Mouse (Mus musculus) liver, embryonic 15.5 days (tissue): ENCODE data around the gene G430095P16Rik. TPM values are rescaled to one million over a fixed set of nuclear protein-coding genes. Genes with fewer than 3 reads are reported as not detected.

Source experiments
- ATAC-seq: fragments of 200-750 bp; cut with Nextera tagmentation; 2 replicates; pipeline ENCODE4 v1.8.0; 2017; ENCODE audit warnings: moderate number of reproducible peaks, mild to moderate bottlenecking, moderate library complexity; ENCODE audit not compliant: insufficient read depth
- H3K27ac ChIP-seq: fragments of 300-500 bp; sonication (generic); replicated peaks from 2 replicates; pipeline ENCODE4 v1.5.1; 2015; ENCODE audit warnings: mild to moderate bottlenecking, inconsistent platforms
- H3K27me3 ChIP-seq: fragments of 300-500 bp; sonication (generic); 2 replicates; pipeline ENCODE4 v1.6.1; 2015; ENCODE audit warnings: mild to moderate bottlenecking, inconsistent platforms
- H3K36me3 ChIP-seq: fragments of 300-500 bp; sonication (generic); replicated peaks from 2 replicates; pipeline ENCODE4 v1.6.1; 2015; ENCODE audit warnings: moderate library complexity, mild to moderate bottlenecking, inconsistent platforms
- H3K4me1 ChIP-seq: fragments of 300-500 bp; sonication (generic); replicated peaks from 2 replicates; pipeline ENCODE4 v1.6.1; 2015; ENCODE audit warnings: inconsistent platforms
- H3K4me2 ChIP-seq: fragments of 300-500 bp; sonication (generic); 2 replicates; pipeline ENCODE4 v1.6.1; 2015; ENCODE audit warnings: moderate library complexity, mild to moderate bottlenecking, inconsistent platforms
- H3K4me3 ChIP-seq: fragments of 300-500 bp; sonication (generic); replicated peaks from 2 replicates; pipeline ENCODE4 v1.5.1; 2015; ENCODE audit warnings: mild to moderate bottlenecking, inconsistent platforms
- H3K9ac ChIP-seq: fragments of 300-500 bp; sonication (generic); 2 replicates; pipeline ENCODE4 v1.6.1; 2015; ENCODE audit warnings: moderate library complexity, mild to moderate bottlenecking, inconsistent platforms
- H3K9me3 ChIP-seq: fragments of 300-500 bp; sonication (generic); replicated peaks from 2 replicates; pipeline ENCODE4 v1.6.1; 2016; ENCODE audit warnings: inconsistent platforms
- WGBS: fragments of 180-500 bp; shearing (Covaris S2); methylation state at CpG from one replicate; pipeline ENCODE4 v1.1.7; 2015; ENCODE audit warnings: mixed read lengths; ENCODE audit not compliant: insufficient replicate concordance; 5-methylcytosine and 5-hydroxymethylcytosine counted together
- polyA plus RNA-seq: library from polyadenylated mRNA; unstranded; fragments of >200 nt; fragmentation: Nextera tagmentation; extraction: Ambion mirVana; gene quantifications from 2 replicates; pipeline ENCODE4 v1.2.1, GENCODE M21; 2015

The G430095P16Rik gene
- polyA plus RNA-seq, 1 experiment from 2014 or later = 8.1 TPM

DNA sequence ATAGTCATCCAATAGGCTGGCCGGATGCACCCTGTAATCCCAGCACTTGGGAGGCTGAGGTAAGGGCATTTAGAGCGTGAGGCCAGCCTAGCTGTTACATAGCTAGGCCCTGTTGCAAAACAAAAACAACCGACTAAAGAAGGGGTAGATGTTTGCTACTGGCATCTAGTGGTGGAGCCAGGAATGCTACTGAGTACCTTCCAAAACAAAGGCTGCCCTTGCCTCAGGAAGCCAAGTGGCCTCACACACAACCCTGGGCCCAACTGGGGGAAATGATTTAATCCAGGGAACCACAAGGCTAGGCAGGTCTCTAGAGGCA, 3.1 kb downstream of the G430095P16Rik start:
- no peaks in the 10 kb centered on the region for H3K9me3 ChIP-seq
- H3K27ac ChIP-seq = peak overlapping the region; percentile 98
- H3K4me1 ChIP-seq = peaks cover 100% of the 10 kb centered on the region
- 16% methylated on average over 3 of the region's 3 CpGs for WGBS
- peak overlapping the region; percentile 62; the same call in 1 of the 2 replicates for H3K9ac ChIP-seq
- peaks cover 17% of the 10 kb centered on the region for H3K36me3 ChIP-seq
- ATAC-seq = no peak
- no peaks in the 10 kb centered on the region for H3K27me3 ChIP-seq
- peak overlapping the region; percentile 61 for H3K4me3 ChIP-seq
- peak overlapping the region; percentile 90 for H3K4me2 ChIP-seq

DNA sequence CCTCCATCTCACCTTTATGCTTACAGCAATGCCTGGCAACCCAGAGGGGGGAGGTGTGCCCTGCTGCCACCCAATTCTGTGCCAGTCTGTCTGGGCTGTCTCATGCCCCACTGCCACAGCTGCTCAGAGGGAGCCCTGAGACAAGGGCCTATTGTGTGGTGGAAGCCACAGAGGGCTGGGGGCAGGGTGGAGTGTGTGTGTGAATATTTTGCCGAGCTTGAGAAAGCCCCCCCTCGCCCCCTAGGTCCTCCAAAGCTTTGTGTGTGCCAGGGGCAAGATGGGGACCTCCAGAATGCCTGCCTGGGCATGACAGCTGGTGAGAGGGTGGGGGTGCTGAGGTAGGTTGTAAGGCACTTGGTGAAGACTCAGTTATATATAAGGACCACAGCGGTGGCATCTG, 5.7 kb downstream of the G430095P16Rik start:
- WGBS = 74% methylated on average over 3 of the region's 3 CpGs
- Histone ChIP-seq H3K4me1 (peaks cover 100% of the 10 kb centered on the region), H3K9ac (peak overlapping the region; percentile 15; the same call in 1 of the 2 replicates), H3K9me3 (no peaks in the 10 kb centered on the region), H3K36me3 (peaks cover 17% of the 10 kb centered on the region), H3K4me3 (no peak overlapping the region), H3K4me2 (0 out of 2 replicates have a peak overlapping the region, but pooled peaks have one; percentile 6), H3K27ac (peak overlapping the region; percentile 98), H3K27me3 (no peaks in the 10 kb centered on the region; the same call in 1 of the 2 replicates)
- no peak for ATAC-seq

DNA sequence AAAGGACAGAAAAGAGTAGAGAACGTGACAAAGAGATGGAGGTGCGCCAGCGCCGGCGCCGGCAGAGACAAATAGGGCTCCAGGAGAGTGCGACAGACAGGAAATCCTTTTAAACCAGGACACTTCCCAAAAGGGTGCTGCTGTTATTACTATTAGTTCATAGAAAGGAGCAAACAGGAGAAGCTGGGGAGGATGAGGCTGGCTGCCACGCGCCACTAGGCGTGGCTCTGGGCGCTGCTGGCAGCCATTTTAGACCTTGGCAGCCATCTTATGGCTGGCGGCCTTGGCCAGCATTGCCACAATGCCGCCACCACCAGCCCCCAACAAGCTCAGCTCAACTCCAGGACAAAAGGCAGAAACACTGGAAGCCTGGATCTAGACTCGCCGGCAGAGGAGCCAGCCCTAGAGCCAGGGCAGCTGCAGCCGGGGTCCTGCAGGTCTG, 7.1 kb downstream of the G430095P16Rik start:
- 80% methylated on average over 16 of the region's 16 CpGs for WGBS
- Histone ChIP-seq H3K9me3 (no peaks in the 10 kb centered on the region), H3K4me2 (peak overlapping the region; percentile 79), H3K27ac (peak overlapping the region; percentile 98), H3K27me3 (peaks cover 10% of the 10 kb centered on the region), H3K36me3 (peaks cover 17% of the 10 kb centered on the region), H3K4me3 (peak overlapping the region; percentile 46; the same call in 1 of the 2 replicates), H3K9ac (peak overlapping the region; percentile 66), H3K4me1 (peaks cover 99% of the 10 kb centered on the region)
- no peak for ATAC-seq

DNA sequence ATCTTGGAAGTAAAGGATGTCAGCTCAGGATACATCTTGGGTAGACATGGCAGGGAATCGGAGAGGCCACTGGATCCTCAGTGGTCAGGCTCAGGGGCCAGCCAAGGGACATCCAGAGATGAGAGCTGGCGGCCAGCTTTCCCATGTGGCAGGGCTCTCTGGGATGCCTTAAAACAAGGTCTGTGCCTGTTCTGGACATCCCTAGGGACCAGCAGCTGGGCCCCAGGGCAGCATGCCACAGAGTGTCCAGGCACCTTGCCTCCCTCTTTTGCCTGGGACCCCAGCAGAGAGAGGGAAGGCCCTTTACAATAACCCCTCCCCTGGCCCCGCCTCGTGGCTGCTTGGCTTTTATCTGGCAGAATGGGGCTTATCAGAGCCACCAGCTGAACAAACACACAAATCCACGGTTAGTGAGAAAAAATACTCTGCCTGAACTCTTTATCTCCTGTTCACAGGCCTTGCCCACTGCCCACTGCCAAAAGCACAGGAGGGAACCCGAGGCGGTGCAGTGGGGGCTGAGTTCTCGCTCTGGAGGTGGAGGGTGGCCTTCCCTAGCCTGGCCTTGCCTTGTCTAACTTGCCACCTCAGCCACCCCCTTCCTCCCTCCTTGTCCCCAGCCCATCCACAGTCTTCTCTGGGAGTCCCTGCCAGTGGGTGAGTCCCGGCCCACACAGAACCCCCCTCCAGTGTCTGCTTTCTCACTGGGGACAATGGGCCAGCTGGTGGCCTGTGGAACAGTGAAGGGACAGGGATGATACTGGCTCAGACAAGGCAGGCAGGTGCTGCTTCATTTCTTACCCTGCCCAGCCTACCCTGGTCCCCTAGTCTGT, 7.9 kb downstream of the G430095P16Rik start:
- ATAC-seq = peak; percentile 92
- WGBS = 16% methylated on average over 9 of the region's 9 CpGs
- Histone ChIP-seq H3K4me3 (peak overlapping the region; percentile 46), H3K27ac (peak overlapping the region; percentile 98), H3K4me2 (peak overlapping the region; percentile 79), H3K4me1 (peaks cover 96% of the 10 kb centered on the region), H3K27me3 (peaks cover 11% of the 10 kb centered on the region), H3K36me3 (peaks cover 17% of the 10 kb centered on the region), H3K9me3 (no peaks in the 10 kb centered on the region), H3K9ac (peak overlapping the region; percentile 66)

DNA sequence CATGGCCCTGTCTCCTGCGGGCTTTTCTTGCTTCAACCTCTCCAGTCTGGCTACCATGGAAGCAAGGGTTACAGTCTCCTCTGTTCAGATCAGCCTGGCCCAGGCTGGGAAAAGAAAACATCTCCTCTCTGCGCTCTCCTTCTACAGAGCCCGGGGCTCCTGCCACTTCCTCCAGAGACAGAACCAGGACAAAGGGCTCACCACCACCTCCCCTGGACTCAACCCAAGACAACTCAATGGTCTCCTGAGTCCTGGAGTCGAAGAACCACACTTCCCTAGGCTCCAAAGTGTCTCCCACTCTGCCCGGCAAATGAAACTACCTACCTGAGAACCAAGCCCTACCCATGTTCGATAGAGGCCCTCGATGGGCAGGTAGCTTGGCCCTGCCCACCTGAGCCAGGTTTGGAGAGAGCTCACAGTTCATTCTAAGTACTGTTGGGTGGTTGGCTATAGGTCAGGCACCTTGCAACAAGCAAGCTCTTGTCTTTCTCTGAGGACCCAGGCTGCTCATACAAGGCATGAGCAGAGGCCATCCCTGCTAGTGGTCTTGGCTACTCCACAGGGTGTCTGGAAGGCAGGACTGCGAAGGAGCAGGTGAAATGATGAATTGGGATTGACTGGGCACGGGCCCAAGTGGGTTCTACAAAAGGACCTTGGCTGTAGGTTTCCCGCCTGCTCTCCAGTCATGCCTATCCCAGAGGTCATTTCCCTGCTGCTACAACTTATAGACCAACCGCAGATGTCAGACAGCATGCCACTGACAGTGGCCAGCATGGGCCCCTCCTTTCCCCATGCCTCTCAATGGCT, 8.8 kb downstream of the G430095P16Rik start:
- Histone ChIP-seq H3K27ac (peak overlapping the region; percentile 98), H3K4me2 (peak overlapping the region; percentile 79), H3K4me1 (peaks cover 93% of the 10 kb centered on the region), H3K36me3 (peaks cover 11% of the 10 kb centered on the region), H3K9me3 (no peaks in the 10 kb centered on the region), H3K9ac (peak overlapping the region; percentile 66), H3K4me3 (peak overlapping the region; percentile 46), H3K27me3 (peaks cover 19% of the 10 kb centered on the region)
- no peak for ATAC-seq
- 44% methylated on average over 11 of the region's 11 CpGs for WGBS

DNA sequence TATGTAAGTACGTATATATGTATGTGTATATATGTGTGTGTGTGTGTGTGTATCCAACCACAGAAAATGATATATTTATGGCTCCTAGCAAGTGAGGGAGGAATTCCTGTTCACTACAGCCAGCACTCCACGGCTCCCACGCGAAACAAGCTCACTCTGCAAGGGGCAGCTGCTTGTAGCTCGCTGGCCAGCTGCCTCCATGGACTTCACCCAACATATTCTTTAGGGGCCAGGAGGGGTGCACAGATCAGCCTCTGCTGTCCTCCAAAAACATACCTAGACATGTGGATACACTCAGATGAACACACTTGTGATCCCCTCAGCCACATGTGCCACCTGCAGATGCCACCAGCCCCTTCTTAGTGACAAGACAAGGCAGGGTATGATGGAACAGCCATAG, 9.7 kb downstream of the G430095P16Rik start:
- ATAC-seq = no peak
- 0 out of 2 replicates have a peak overlapping the region, but pooled peaks have one; percentile 66 for H3K9ac ChIP-seq
- H3K4me1 ChIP-seq = peaks cover 89% of the 10 kb centered on the region
- H3K4me2 ChIP-seq = no peak overlapping the region
- no peak overlapping the region for H3K4me3 ChIP-seq
- H3K36me3 ChIP-seq = peaks cover 1% of the 10 kb centered on the region; the same call in 1 of the 2 replicates
- H3K27me3 ChIP-seq = peaks cover 23% of the 10 kb centered on the region
- 72% methylated on average over 5 of the region's 5 CpGs for WGBS
- peak overlapping the region; percentile 98 for H3K27ac ChIP-seq
- H3K9me3 ChIP-seq = no peaks in the 10 kb centered on the region

DNA sequence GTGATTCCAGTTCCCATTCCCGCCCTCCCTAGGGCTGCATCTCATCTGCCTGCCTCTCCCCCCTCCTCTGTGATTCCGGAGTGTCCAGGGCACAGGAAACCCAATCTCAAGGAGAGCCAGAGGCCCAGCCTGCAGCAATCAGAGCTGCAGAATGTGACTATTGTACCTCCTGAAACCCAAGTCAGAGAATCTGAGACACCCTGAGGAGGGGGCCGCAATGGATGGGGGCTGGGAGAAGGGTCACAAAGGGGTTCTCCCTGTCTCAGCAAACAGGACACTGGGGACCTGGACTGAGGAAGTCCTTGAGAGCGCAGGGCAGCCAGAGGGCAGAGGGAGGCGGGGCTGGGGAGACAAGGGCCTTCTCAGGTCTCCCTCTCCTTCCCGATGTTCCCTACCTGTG, 10.2 kb downstream of the G430095P16Rik start:
- Histone ChIP-seq H3K36me3 (no peaks in the 10 kb centered on the region), H3K27ac (peak overlapping the region; percentile 98), H3K9ac (no peak overlapping the region), H3K4me3 (no peak overlapping the region), H3K27me3 (peaks cover 23% of the 10 kb centered on the region), H3K4me2 (no peak overlapping the region), H3K9me3 (no peaks in the 10 kb centered on the region), H3K4me1 (peaks cover 89% of the 10 kb centered on the region)
- 68% methylated on average over 6 of the region's 6 CpGs for WGBS
- ATAC-seq = no peak

DNA sequence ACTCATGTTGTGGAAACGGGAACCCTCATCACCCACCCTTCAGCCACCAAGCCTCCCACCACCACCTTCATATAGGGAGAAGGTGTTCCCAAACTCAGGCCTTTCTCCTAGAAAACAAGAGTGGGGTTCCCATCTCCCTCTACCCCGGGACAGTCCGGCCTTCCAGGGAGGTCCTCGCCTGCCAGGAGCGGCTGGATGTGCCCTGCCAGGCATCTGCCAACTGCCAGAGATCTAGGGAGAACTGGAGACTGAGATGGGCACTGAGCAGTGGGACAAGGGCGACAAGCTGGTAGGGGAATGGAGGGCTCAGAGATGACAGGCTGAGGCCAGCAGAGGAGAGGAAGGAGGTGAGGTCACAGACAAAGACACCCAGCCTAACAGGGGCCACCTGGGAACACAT, 11.2 kb downstream of the G430095P16Rik start:
- peaks cover 31% of the 10 kb centered on the region for H3K27me3 ChIP-seq
- peak overlapping the region; percentile 34 for H3K27ac ChIP-seq
- ATAC-seq = no peak
- H3K36me3 ChIP-seq = no peaks in the 10 kb centered on the region
- WGBS = 80% methylated on average over 6 of the region's 6 CpGs
- no peak overlapping the region for H3K4me2 ChIP-seq
- no peak overlapping the region for H3K9ac ChIP-seq
- H3K9me3 ChIP-seq = no peaks in the 10 kb centered on the region
- H3K4me1 ChIP-seq = peaks cover 88% of the 10 kb centered on the region
- H3K4me3 ChIP-seq = no peak overlapping the region

DNA sequence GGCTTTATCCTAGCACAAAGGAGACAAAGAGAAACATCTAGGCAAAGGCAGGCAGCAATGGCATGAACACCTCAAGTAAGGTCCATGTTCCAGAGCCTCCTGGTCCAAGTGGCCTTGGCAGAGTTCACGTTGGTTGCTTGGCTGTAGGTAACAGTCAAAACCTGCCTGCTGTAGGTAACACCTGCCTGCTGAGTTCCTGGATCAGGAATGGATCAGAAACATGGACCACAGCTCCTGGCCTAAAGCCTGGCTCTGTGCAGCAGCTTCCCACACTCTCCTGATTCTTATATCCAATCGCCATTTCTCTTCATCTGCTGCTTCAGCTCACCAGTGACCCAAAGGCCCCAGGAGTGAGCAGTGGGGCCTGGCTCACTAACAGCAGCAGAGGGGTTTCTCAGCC, 11.9 kb downstream of the G430095P16Rik start:
- peak overlapping the region; percentile 35 for H3K27ac ChIP-seq

DNA sequence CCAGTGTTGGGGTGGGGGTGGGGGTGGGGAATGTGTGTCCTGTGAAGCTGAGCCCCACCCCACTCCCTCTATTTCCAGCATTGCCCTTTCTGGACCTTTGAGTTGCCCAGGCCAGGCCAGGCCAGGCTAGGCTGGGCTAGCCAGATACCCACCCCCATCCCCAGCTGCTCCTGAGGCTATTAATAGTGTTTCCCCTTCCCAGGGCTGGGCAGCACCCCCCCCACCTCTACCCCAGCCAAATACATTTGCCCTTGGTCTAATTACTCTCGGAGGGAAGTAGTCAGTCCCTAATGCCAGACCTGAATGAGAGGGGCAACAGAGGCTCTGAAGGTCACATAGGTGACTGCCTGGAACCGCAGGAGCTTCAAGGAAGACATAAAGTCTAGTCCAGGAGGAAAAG, 12.8 kb downstream of the G430095P16Rik start:
- Histone ChIP-seq H3K4me3 (no peak overlapping the region), H3K27me3 (peaks cover 44% of the 10 kb centered on the region), H3K9me3 (no peaks in the 10 kb centered on the region), H3K9ac (no peak overlapping the region), H3K27ac (no peak overlapping the region), H3K36me3 (no peaks in the 10 kb centered on the region), H3K4me1 (peaks cover 80% of the 10 kb centered on the region), H3K4me2 (no peak overlapping the region)
- WGBS = 61% methylated on average over 2 of the region's 2 CpGs
- ATAC-seq = no peak

More for the DNA sequence above, 11.9 kb downstream of the G430095P16Rik start:
- no peak for ATAC-seq
- Histone ChIP-seq H3K9ac (0 out of 2 replicates have a peak overlapping the region, but pooled peaks have one; percentile 3), H3K36me3 (no peaks in the 10 kb centered on the region), H3K9me3 (no peaks in the 10 kb centered on the region), H3K4me3 (no peak overlapping the region), H3K4me2 (no peak overlapping the region), H3K27me3 (peaks cover 36% of the 10 kb centered on the region), H3K4me1 (peaks cover 86% of the 10 kb centered on the region)
- WGBS = 72% methylated on average over 2 of the region's 2 CpGs

DNA sequence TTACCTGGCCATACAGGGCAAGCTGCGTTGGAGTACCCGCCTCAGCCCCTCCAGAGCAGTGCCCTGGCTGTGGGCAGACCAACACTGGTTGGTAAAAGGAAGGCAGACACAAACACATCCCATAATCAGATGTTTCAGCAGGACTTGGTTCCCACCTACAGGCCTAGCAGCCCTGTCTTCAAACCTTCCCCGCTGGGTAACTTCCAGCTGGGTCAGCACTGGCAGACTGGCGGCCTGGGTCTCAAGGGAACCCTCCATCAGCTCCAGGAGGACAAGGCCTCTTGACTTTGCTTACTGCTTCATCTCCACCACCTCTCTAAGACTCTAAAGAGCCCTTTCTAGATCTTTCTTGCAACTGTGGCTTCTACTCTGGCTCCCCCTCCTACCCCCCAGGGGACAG, 13.7 kb downstream of the G430095P16Rik start:
- H3K36me3 ChIP-seq = no peaks in the 10 kb centered on the region
- no peak overlapping the region for H3K4me3 ChIP-seq
- H3K27me3 ChIP-seq = peaks cover 53% of the 10 kb centered on the region
- 91% methylated on average over 4 of the region's 4 CpGs for WGBS
- H3K9me3 ChIP-seq = no peaks in the 10 kb centered on the region
- ATAC-seq = no peak
- H3K4me2 ChIP-seq = no peak overlapping the region
- no peak overlapping the region for H3K9ac ChIP-seq
- peak overlapping the region; percentile 31; the same call in 1 of the 2 replicates for H3K27ac ChIP-seq
- H3K4me1 ChIP-seq = peaks cover 78% of the 10 kb centered on the region
